Mouse (Mus musculus): Measurements from ENCODE around the gene Tiam1.

Gene Tiam1

DNA sequence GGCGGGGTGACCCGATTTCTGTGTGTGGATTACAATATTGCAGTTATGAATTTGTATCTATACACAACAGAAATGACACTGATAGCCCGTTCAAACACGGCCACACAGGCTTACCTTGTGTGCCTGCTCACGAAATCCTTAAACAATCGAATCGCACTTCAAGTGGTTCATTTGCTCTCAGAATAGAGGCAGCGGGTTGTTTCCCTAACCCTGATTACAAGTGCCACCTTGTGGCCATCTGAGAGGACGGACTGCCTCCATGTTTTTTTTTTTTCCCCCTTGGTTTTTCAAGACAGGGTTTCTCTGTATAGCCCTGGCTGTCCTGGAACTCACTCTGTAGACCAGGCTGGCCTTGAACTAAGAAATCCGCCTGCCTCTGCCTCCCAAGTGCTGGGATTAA is 312.4 kb downstream of the Tiam1 start:
- peak; percentile 32 for DNase-seq

DNA sequence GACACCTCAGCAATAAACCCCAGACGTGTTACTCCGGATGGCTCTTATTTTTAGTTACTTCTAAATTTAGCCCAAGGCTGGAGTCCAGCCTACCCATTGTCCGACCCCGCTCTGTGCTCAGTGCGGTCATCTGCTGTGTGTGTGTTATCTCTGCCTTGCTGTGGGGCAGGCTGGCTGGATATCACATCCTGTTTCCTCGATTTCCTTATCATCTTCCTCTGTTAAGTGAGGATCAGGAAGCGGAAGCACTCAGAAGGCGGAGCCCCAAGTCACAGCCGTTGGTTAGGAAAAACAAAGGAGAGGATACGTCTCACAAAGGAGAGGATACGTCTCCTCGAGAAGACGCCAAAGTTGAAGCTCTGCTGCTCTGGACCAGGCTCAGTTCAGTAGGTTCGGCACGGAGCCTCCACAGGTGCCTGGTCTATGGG is 313.3 kb downstream of the Tiam1 start:
- no peak for DNase-seq

DNA sequence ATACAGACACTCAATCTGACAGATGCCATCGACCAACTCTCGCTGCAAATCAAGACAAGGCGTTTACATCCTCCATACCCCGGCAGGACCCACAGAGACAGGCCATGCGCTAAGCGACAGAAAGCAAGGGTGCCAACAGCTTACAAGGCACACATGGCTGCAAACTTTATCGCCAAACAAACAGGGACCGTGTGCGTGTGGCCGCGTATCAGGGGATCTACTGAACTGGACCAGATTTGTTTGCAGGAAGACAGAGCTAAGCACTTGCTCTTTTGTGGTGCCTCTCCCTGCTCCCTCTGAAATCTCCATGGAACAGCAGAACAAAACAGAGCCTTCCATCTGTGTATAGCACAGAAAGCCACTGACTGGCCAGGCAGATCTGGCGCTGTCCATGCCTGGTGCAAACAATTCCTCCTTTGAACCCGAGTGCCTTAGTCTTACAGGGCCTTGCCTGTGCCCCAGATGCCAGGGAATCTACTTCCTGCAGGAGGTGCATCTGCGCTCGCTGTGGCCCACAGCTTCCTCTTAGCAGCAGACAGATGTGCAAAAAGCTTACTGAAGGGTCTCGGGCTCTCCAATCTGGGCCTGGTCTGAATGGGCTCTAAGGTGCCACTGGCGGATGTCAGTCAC is 316.0 kb downstream of the Tiam1 start:
- DNase-seq, result peak; percentile 55

- no peak for DNase-seq
These were observed 317.7 kb downstream of the Tiam1 start for GRCm38 (mm10) chr16:89825875-89826274.

DNA sequence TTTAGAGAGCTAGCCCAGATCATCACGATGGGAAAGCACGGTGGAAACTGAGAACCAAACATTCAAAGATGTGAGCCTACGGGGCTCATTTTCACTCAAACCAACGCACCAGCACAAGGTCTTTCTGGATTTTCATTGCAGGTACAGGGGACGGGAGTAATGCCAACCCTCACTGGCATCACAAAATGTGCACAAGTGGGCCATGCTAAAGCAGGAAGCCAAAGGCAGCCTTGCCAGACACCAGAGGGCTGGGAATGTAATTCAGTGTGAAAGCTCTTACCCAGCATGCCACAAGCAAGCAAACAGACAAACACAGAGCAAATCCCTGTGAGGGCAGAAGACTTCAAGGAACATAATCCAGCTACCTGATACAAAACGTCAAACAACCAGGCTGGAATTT is 320.7 kb downstream of the Tiam1 start:
- no peak for DNase-seq

GRCm38 (mm10) chr16:89818661-89819060 is 324.9 kb downstream of the Tiam1 start:
- DNase-seq, result no peak

- DNase-seq, result no peak
These were observed 325.5 kb downstream of the Tiam1 start for GRCm38 (mm10) chr16:89817861-89818630.

- no peak for DNase-seq
These were observed 326.3 kb downstream of the Tiam1 start for GRCm38 (mm10) chr16:89817301-89817700.

GRCm38 (mm10) chr16:89816506-89817172 is 326.9 kb downstream of the Tiam1 start:
- DNase-seq, result no peak

DNA sequence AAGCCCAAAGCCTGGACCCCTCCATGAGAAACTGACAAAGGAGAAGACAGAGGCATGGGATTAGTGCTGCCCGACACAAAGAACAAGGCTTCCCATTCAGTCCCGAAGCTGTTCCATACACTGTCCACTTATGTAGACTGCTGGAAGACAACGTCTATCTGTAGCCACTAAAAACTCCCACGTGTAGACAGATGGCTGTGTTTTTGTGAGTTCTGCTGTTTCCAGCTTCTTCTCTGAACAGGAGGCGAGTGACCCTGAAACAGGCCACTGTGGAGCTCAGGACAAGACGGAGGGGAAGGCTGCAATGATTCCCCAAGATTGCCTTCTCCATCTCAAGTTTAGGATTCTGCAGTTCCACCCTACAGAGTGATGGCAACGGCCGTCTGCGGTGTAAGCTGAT is 330.0 kb downstream of the Tiam1 start:
- DNase-seq, result no peak

GRCm38 (mm10) chr16:89812891-89813290 is 330.7 kb downstream of the Tiam1 start:
- no peak for DNase-seq

GRCm38 (mm10) chr16:89810398-89810797 is 333.2 kb downstream of the Tiam1 start:
- DNase-seq, result no peak

DNA sequence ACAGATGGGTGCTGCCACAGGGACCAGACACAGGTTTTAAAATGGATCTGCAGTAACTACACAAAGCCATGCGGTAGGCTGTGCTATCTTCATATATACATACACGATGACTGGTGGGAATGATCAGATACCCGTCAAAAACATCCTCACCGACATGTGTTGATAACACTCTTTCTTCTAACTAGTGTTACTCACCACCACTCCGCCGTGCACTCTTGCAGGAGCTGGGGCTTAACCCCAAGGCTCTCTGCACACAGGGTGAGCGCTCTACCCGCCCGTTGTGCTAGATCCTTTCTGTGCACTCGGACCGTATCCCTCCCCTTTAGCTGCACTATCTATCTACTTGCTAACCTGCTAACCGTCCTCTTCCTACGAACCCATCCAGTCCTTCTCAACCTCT is 335.4 kb downstream of the Tiam1 start:
- no peak for DNase-seq

GRCm38 (mm10) chr16:89805946-89806345 is 337.6 kb downstream of the Tiam1 start:
- DNase-seq, result no peak

DNA sequence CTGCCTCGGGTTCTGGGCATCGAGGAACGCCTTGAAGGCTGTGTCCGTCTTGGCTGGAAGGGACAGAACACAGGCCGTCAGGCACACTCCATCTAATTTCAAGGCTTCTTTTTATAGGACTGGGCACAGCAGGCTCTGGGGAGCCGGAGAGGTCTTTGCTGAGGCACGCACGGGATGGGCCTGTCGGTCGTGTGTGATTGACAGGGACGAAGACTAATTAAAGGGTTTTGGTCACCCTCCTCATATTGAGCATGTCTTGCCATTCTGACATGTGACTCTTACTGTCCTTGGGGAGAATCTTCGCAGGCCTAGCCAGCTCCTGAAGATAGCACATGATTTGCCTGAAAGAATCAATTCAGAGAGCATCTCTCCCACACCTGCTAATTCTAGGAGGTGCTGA is 338.4 kb downstream of the Tiam1 start:
- DNase-seq, result no peak

- no peak for DNase-seq
These were observed 342.1 kb downstream of the Tiam1 start for GRCm38 (mm10) chr16:89801493-89801892.

DNA sequence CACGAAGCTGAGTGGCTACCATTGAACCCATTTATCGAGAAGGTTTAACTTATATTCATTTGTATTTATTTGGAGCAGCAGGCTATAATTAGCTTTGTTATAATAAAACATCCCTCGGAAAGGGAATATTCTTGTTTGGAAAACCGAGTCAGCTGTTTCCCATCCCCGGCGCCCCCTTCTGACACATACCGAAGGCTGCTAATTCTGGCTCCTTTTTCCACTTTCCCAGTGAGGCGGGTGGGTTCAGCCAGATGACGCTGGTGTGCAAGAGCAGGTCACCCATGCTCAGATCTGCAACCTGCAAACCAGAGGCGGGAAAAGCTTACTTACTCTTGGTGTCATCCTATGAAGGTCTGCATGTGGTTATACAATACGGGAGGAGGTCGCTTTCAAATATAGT is 343.8 kb downstream of the Tiam1 start:
- DNase-seq, result no peak

GRCm38 (mm10) chr16:89796566-89796965 is 347.0 kb downstream of the Tiam1 start:
- DNase-seq, result no peak

DNA sequence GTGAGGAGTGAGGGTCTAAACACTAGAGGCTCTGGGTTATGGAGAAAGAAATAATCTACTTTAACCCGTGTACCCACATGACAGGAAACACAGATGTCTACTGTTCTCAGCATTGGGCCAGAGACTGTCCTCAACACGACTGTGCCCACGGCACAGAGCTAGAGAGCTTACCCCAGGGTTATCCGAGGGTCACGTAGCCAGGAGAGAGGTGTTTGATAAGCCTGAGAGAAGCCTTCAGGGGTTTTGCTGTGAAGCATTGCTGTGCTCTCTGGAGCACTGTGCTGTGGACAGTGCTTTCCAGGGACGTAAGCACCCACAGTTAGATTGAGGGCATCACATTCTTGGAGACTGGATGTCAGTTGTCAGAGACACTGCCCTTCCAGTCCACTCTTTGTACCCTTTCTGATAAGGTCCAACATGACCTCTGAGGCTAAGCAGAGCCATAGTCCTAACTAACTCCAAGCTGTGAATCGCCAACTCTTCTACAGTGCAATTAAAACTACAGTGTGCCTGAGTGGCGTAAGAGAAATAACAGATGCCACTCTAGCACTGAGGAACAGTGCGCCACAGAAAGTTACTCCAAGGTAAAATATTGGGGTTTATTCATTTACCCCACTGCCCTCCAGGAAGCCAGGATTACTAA is 353.7 kb downstream of the Tiam1 start:
- no peak for DNase-seq

GRCm38 (mm10) chr16:89785795-89786194 is 357.8 kb downstream of the Tiam1 start:
- no peak for DNase-seq

DNA sequence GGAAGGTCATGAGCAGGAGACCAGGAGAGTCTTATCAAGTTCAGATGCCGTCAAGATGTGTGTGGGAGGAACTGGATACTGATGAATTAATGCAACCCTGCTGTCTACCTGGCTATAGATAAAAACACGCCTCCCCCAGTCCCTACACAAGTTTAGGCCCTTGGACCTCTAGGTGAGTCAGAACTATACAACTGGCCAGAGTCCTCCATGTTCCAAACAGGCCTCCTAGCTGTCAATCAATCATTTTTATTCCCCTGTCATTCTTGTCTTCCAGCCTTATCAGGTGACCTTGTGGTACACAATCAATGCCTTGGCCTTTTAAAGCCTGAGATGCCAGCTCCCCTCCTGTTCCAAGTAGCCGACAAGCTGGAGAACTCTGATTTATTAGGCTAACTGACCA is 363.9 kb downstream of the Tiam1 start:
- DNase-seq, result no peak

DNA sequence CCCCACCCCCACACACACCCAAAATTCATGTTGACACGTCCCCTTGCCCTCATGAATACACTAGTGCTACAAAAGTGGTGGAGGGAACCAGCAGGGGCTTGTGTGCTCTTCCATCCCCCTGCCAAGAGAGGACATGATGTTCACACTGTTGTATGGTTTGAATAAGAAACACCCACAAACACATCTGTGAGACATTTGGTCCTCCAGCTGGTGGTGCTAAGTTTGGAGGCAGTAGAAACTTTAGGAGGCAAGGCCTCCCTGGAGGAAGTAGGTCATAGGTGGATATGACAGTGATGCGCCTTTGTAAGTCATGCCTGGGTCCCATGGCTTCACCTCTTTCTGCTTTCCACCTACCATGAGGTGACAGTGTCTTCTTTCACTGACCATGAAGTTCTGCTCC is 366.1 kb downstream of the Tiam1 start:
- no peak for DNase-seq

- DNase-seq, result no peak
These were observed 369.0 kb downstream of the Tiam1 start for GRCm38 (mm10) chr16:89774553-89774913.
